Mouse (Mus musculus): ENCODE results near the gene Sox6. TPM values are rescaled to one million over a fixed set of nuclear protein-coding genes. Genes with fewer than 3 reads are reported as not detected.
"Not testable (repeated sequence)": the region's sequence is repeated elsewhere in the genome, so short reads cannot be mapped to it uniquely, and the experiment has no call there.

Sox6 gene
- polyA plus RNA-seq, 1 experiment: 3.8 TPM

DNA sequence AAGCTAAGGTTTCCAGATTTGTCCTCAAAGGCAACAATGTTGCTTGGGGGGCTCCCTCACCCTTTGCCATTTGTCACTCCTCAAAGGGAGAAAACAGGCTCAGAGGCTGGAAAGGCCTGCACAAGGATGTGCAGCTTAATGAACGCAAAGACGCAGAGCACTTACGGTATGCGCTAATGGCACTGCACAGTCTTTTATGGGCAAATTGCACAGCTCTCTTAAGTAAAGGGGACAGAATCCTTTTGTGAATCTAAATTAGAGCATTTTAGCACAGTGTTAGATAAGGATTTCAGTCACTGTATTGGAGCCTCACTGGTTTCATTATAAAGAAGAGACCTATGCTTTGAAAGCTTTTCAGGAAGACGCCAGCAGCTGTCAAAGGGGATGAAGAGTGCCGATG lies 375.2 kb downstream of the Sox6 start:
- DNase-seq (ENCODE audit: low spot score): no peak

DNA sequence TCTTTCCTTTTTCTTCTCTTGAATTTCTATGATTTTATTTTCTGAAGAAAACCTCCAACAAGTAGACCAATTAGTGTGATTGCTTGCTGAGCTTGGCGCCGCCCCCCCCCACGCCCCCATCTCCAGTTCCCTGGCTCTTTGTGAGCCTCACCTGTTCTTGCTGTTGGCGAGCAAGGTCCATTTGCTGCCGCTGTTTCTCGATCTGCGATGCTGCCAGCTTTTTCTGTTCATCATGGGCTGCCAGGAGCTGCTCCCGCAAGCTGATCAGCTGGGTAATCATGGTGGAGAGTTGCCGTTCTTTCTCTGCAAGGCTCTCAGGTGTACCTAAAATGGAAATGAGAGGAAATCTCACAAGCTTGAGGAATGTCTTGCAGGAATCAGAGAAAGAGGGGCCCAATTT lies 376.5 kb downstream of the Sox6 start:
- no peak for DNase-seq (ENCODE audit: low spot score)

- DNase-seq (ENCODE audit: low spot score): no peak
Measured at GRCm38 (mm10) chr7:115646696-115647095, 391.9 kb downstream of the Sox6 start.

GRCm38 (mm10) chr7:115645971-115646447 lies 392.6 kb downstream of the Sox6 start:
- DNase-seq (ENCODE audit: low spot score): no peak

DNA sequence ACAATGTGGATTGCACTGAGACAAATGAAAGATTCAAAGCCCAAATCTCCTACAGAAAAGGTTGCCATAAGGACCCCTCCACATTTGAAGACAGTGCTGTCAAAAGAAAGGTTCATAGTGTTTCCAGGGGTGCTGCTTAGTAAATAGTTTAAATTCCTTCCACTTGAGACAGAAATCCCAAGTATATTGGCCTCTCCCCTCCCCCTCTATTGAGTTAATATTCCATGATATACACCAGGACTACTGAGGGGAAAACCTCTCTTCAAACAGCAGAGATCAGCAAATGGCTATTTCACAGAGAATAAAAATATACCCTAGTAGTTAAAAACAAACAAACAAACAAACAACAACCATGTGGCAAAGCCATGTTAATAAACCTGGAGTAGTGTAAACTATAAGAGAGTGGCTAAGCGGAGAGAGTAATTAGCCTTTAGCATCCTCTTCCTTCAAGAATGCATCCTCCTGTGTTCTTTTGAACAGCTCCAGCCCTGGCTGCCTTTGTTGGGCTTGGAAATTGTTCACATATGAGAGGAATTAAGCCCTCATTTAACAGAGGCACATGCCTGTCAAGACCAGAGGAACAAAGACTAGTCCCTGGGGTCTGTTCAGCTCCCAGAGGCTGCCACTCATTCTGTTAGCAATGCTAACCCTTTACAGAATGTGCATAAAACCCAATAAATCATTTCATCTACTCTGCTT lies 393.2 kb downstream of the Sox6 start:
- no peak for DNase-seq (ENCODE audit: low spot score)

- no peak for DNase-seq (ENCODE audit: low spot score)
Measured at GRCm38 (mm10) chr7:115630691-115631090, 407.9 kb downstream of the Sox6 start.

GRCm38 (mm10) chr7:115630287-115630686 lies 408.3 kb downstream of the Sox6 start:
- no peak for DNase-seq (ENCODE audit: low spot score)

DNA sequence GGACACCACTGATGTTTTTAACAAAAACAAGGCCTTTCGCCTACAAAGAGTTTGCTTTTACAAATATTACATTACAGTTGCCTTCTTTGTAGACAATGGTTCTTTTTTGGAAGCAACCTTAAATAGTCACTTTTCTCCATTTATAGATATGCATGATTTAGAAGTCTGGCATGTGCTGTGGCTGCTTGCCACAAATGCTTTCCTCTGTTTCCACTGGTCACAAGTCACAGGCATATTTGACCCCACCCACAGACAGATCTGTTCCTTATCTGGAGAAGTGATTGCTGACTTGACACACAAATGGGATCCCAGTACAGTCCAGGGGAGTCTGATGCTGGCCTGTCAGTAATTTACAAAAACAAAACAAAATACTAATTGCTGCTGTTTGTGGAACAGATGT lies 409.8 kb downstream of the Sox6 start:
- DNase-seq (ENCODE audit: low spot score): no peak

DNA sequence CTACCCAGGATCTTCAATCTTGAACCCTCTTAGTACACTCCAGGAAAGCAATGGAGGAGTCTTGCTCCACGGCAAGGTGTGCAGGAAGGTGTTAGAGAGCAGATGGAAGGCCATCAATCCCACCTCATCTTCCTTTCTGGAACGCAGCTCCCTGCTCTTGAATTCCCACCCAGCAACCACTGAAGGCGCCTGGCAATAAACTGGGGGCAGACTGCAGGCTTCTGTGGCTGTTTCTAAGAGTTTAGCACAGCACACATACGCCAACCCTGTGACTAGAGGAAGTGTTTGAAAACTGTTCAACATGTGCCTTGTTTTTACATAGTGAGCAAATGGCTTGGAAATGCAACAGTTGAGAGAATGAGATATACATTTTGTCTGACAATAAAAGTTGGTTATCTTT lies 412.6 kb downstream of the Sox6 start:
- no peak for DNase-seq (ENCODE audit: low spot score)

GRCm38 (mm10) chr7:115624907-115625552 lies 413.6 kb downstream of the Sox6 start:
- DNase-seq (ENCODE audit: low spot score): no peak

DNA sequence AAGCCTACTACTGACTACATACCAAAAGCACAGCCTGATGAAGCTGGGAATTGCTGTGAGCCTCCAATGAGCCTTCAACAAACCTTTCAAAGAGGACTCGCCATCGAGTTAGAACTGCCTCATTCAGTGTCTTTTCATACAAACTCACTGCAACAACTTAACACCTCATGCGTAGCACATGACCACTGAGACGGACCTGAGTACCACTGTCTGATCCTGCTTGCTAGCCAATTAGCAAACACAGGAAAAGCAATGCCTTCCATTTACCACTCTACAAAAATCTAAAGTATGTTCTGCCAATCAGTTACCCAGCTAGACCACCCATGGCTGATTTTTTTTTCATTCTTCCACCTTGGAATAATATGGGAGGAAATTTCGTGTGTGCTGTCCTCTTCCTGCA lies 414.1 kb downstream of the Sox6 start:
- no peak for DNase-seq (ENCODE audit: low spot score)

DNA sequence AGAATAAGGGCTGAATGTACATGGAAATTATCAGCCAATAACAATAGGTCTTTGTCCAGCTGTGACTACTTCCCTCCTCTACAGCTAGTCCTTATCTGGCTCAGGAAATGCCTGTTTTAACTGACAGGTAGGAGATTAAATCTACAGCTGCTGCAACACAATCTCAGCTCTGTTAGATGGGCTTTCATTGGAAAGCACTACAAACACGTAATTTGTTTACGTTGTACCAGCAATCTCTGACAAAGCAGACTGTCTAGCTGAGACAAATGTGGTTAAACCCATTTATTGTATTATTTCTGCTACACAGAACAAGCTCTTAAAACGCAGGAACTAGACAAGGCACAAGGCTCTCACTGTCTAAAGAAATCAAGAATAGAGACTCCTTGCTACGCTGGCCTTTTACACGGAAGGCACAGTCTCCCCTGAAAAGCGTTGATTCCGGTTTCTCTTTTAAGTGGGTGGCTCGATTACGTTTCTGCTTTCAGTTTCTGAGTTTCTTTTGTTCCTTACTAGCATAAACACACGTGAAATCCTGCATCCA lies 422.8 kb downstream of the Sox6 start:
- no peak for DNase-seq (ENCODE audit: low spot score)

DNA sequence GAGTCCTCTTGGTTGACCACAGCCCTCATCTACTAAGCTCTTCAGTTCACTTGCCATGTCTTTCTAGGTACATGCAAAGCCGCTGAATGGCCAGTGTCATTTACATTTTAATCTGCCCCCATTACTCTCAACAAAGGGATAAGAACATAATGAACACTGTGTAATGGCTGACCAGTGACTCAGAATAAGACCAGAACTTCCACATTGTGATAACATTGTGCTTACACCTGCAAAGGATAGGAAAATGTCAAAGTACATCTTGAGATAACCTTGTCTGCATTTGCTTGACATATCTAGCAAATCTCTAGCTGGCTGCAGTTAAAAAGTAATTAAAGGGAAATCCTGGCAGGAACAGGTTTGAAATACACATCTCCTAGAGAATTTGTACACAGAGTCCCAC lies 431.1 kb downstream of the Sox6 start:
- no peak for DNase-seq (ENCODE audit: low spot score)

GRCm38 (mm10) chr7:115606125-115606524 lies 432.5 kb downstream of the Sox6 start:
- not testable (repeated sequence) for DNase-seq (ENCODE audit: low spot score)

- no peak for DNase-seq (ENCODE audit: low spot score)
Measured at GRCm38 (mm10) chr7:115604883-115605282, 433.7 kb downstream of the Sox6 start.

DNA sequence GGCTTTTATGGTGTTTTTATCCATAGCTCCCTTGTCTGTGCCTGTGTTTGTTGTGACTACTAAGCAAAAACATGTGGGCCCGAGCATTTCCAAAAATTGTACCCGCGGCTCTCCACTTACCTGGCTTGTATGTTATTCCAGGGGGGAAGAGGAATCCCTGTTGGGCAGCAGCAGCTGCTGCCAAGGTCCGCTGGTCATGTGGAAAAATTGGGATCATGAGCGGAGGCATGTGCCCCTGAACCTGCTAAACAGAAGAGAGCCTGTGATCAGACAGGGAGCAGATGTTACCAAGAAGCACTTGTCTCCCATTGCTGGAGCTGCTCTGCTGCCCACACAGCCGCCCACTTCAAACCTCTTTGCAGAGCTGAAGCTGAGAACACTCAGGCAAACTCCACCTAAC lies 441.2 kb downstream of the Sox6 start:
- DNase-seq (ENCODE audit: low spot score): no peak

DNA sequence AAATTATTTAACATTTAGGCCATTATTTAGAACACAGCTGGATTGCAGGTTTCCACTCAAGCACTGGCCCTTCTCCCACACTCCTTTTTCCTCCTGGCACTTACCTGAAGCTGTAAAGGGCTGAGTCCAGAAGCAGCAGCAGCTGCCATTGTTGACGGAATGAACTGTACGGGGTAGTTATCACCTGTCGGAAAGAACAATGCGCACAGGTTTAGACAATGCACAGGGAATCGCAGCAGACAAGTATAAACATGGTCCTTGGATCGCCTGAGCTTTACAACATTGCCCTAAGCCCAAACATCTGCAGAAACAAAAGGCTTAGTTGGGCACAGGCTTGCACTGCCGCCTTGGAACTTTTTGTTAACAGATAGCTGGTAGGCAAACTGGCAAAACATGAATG lies 458.1 kb downstream of the Sox6 start:
- DNase-seq (ENCODE audit: low spot score): no peak

- DNase-seq (ENCODE audit: low spot score): no peak
Measured at GRCm38 (mm10) chr7:115579826-115580225, 458.8 kb downstream of the Sox6 start.

- no peak for DNase-seq (ENCODE audit: low spot score)
Measured at GRCm38 (mm10) chr7:115576387-115576786, 462.2 kb downstream of the Sox6 start.

DNA sequence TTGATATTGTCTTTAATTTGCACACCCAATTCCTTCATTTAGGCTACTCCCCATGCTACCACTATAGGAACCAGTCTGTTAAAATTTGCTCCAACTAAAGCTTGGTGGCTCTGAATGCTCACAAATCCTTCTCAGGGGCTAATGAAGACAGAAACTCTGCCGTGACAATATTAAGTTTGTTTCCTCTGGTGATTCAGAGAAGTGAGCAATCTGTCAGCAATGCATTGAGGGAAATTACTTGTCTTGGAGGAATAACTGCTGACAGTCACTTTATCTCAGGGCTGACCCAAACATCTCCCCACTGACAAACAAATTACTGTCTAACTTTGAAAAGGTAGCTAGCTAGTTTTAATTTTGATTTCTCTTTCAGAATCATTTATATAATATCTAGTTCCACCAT lies 463.8 kb downstream of the Sox6 start:
- DNase-seq (ENCODE audit: low spot score): no peak

DNA sequence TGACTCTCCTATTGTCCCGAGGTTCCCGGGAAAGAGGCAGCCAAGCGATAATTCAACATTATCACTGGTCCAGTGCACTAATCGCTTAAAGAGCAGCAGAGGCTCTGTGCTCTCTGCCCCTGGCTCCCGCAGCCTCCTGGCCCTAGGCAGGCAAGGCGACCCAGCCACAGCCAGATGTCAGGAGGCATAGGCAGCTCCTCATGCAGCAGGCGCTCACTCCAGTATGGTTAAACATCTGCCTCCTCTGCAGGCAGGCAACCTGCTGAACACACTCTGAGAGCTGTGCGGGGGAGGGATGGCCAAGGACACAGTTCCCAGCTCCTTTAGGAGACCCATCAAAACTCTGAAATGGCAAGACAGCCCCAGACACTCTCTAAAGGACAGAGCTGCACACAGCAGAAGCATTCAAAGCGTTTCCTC lies 469.8 kb downstream of the Sox6 start:
- no peak for DNase-seq (ENCODE audit: low spot score)

DNA sequence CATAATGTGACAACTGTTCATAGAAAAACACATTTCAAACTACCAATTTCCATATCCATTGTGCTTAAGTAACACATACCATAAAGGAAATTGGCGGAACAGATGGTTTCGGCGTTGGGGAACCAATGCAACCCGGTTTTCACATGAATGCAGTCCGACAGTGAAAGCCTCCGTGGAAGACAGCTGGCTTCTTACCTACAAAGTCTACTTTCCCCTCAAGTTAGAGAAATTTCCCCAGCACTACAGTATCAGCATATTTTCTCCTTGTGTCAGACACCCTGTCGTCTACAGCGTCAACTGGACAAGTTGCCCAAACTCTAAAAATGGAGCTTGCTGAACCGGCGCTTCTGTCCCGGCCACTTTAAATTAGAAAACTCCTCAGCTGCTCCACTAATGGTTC lies 470.3 kb downstream of the Sox6 start:
- DNase-seq (ENCODE audit: low spot score): no peak

GRCm38 (mm10) chr7:115566818-115567217 lies 471.8 kb downstream of the Sox6 start:
- DNase-seq (ENCODE audit: low spot score): no peak
